Mouse (Mus musculus) liver, embryonic 14.5 days (tissue): ENCODE data around the gene C1s1. TPM values are rescaled to one million over a fixed set of nuclear protein-coding genes. Genes with fewer than 3 reads are reported as not detected.
A peak's percentile ranks its signal among the peaks of the same experiment; 100 is the strongest.

Experiments
- ATAC-seq: fragments of 200-750 bp; cut with Nextera tagmentation; 2 replicates; pipeline ENCODE4 v1.8.0; 2017; ENCODE audit warnings: moderate number of reproducible peaks, mild to moderate bottlenecking, moderate library complexity; ENCODE audit not compliant: insufficient read depth
- DNase-seq, 3 experiments: peaks; one replicate each; pipeline ENCODE4 v3.0.0-alpha.2; 2012 to 2013; ENCODE audit warnings: low read depth in 3 of 3, low spot score in 3 of 3
- H3K27ac ChIP-seq: fragments of 300-500 bp; sonication (generic); 2 replicates; pipeline ENCODE4 v1.5.1; 2014; ENCODE audit warnings: moderate library complexity, mild to moderate bottlenecking, control low read depth, inconsistent platforms
- H3K27me3 ChIP-seq: fragments of 300-500 bp; sonication (generic); 2 replicates; pipeline ENCODE4 v1.6.1; 2014; ENCODE audit warnings: mild to moderate bottlenecking, low read length, moderate library complexity; ENCODE audit not compliant: control insufficient read depth, insufficient read depth
- H3K36me3 ChIP-seq: fragments of 300-500 bp; sonication (generic); replicated peaks from 2 replicates; pipeline ENCODE4 v1.6.1; 2014; ENCODE audit warnings: low read depth; ENCODE audit not compliant: control insufficient read depth, insufficient read depth
- H3K4me1 ChIP-seq, 2 experiments: fragments of 200-500 bp in 1 of 2; fragments of 300-500 bp in 1 of 2; sonication (generic) in 1 of 2; replicated peaks; 2 replicates each; pipeline ENCODE4 v1.6.1; 2012 to 2014; ENCODE audit warnings: antibody characterized with exemption in 1 of 2, inconsistent platforms in 1 of 2, low read length in 1 of 2; ENCODE audit not compliant: control insufficient read depth in 2 of 2, insufficient read depth in 2 of 2
- H3K4me2 ChIP-seq: fragments of 300-500 bp; sonication (generic); 2 replicates; pipeline ENCODE4 v1.6.1; 2014; ENCODE audit warnings: low read depth, mild to moderate bottlenecking, control low read depth, moderate library complexity
- H3K4me3 ChIP-seq, 2 experiments: fragments of 200-500 bp in 1 of 2; fragments of 300-500 bp in 1 of 2; sonication (generic) in 1 of 2; 2 replicates each; pipeline ENCODE4 v1.5.1; 2012 to 2014; ENCODE audit warnings: low read depth in 2 of 2, low read length in 2 of 2, mild to moderate bottlenecking in 2 of 2, control low read depth in 1 of 2, inconsistent platforms in 1 of 2, moderate library complexity in 1 of 2; ENCODE audit not compliant: insufficient read depth in 1 of 2
- H3K9ac ChIP-seq: fragments of 300-500 bp; sonication (generic); replicated peaks from 2 replicates; pipeline ENCODE4 v1.6.1; 2014; ENCODE audit warnings: mild to moderate bottlenecking, control low read depth, moderate library complexity
- H3K9me3 ChIP-seq: fragments of 300-500 bp; sonication (generic); 2 replicates; pipeline ENCODE4 v1.6.1; 2016; ENCODE audit warnings: low read length, mixed read lengths; ENCODE audit not compliant: control insufficient read depth
- CTCF ChIP-seq: IDR thresholded peaks from 2 replicates; pipeline ENCODE4 v1.5.1; 2016; ENCODE audit warnings: antibody characterized with exemption, low read depth, control low read depth
- EP300 ChIP-seq: IDR thresholded peaks from 2 replicates; pipeline ENCODE4 v1.6.1; 2016; ENCODE audit warnings: antibody characterized with exemption, low read depth
- WGBS: fragments of 180-500 bp; shearing (Covaris S2); extraction: QIAGEN DNeasy Blood & Tissue Kit; methylation state at CpG from one replicate; pipeline ENCODE4 v1.1.7; 2014; ENCODE audit not compliant: insufficient replicate concordance; 5-methylcytosine and 5-hydroxymethylcytosine counted together
- polyA plus RNA-seq, 2 experiments: library from polyadenylated mRNA; depleted of rRNA in 1 of 2; stranded (reverse) in 1 of 2; unstranded in 1 of 2; fragments of >200 nt; fragmentation: Nextera tagmentation in 1 of 2; extraction: Ambion mirVana in 1 of 2; gene quantifications; 2 replicates each; pipeline versions ENCODE4 v1.2.1 to v1.2.3; 2012 to 2014

C1s1 gene
- polyA plus RNA-seq, 2 experiments = 23.9 to 40.9 TPM

GRCm38 (mm10) chr6:124481571-124481970 lies 60.6 kb downstream of the C1s1 start:
- no peaks in the 10 kb centered on the region for H3K9me3 ChIP-seq
- peak in 1 of 3 experiments; percentile 37 for DNase-seq
- no peak overlapping the region for H3K27ac ChIP-seq
- H3K4me3 ChIP-seq = no peak overlapping the region
- ATAC-seq = peak; percentile 51
- TF ChIP-seq EP300 (no peak), CTCF (peak; percentile 66)
- no peaks in the 10 kb centered on the region for H3K36me3 ChIP-seq
- H3K4me2 ChIP-seq = no peak overlapping the region
- H3K27me3 ChIP-seq = no peaks in the 10 kb centered on the region
- peaks cover 7 to 25% of the 10 kb centered on the region in 2 experiments for H3K4me1 ChIP-seq
- H3K9ac ChIP-seq = no peak overlapping the region
- WGBS = 23% methylated on average over 6 of the region's 6 CpGs

Other genes starting within 250 kb of the C1s1 start
- gene Cd163, start 237.7 kb downstream of the C1s1 start, polyA plus RNA-seq (2012; rRNA removed) = 0.02 and 0.03 TPM in 2 replicates
- gene Cd163, start 237.7 kb downstream of the C1s1 start, polyA plus RNA-seq (2014; fragmentation: Nextera tagmentation; extraction: Ambion mirVana) = 0.04 and 0.06 TPM in 2 replicates
- gene Pex5, start 127.3 kb downstream of the C1s1 start, polyA plus RNA-seq (2012; rRNA removed) = 9.1 and 12.5 TPM in 2 replicates
- gene Pex5, start 127.3 kb downstream of the C1s1 start, polyA plus RNA-seq (2014; fragmentation: Nextera tagmentation; extraction: Ambion mirVana) = 14.2 and 16.7 TPM in 2 replicates
- 2.5 and 3.0 TPM in 2 replicates for gene Clstn3, start 77.6 kb downstream of the C1s1 start, polyA plus RNA-seq (2012; rRNA removed)
- 1.7 and 2.4 TPM in 2 replicates for gene Clstn3, start 77.6 kb downstream of the C1s1 start, polyA plus RNA-seq (2014; fragmentation: Nextera tagmentation; extraction: Ambion mirVana)
- 3.8 and 3.9 TPM in 2 replicates for gene C1rl, start 49.2 kb downstream of the C1s1 start, polyA plus RNA-seq (2012; rRNA removed)
- 7.3 and 7.6 TPM in 2 replicates for gene C1rl, start 49.2 kb downstream of the C1s1 start, polyA plus RNA-seq (2014; fragmentation: Nextera tagmentation; extraction: Ambion mirVana)
- 4.8 and 7.8 TPM in 2 replicates for gene C1ra, start 30.0 kb downstream of the C1s1 start, polyA plus RNA-seq (2012; rRNA removed)
- gene C1ra, start 30.0 kb downstream of the C1s1 start, polyA plus RNA-seq (2014; fragmentation: Nextera tagmentation; extraction: Ambion mirVana) = 8.6 and 10.7 TPM in 2 replicates
- gene C1rb, start 27.9 kb upstream of the C1s1 start, polyA plus RNA-seq (2012; rRNA removed) = not detected in 2 replicates
- gene C1rb, start 27.9 kb upstream of the C1s1 start, polyA plus RNA-seq (2014; fragmentation: Nextera tagmentation; extraction: Ambion mirVana) = not detected in 2 replicates
- 0.01 TPM in 1 of 2 replicates, not detected in the other for gene C1s2, start 93.7 kb upstream of the C1s1 start, polyA plus RNA-seq (2012; rRNA removed)
- gene C1s2, start 93.7 kb upstream of the C1s1 start, polyA plus RNA-seq (2014; fragmentation: Nextera tagmentation; extraction: Ambion mirVana) = not detected in 2 replicates
- gene Lpcat3, start 120.7 kb upstream of the C1s1 start, polyA plus RNA-seq (2012; rRNA removed) = 61.4 and 65.7 TPM in 2 replicates
- gene Lpcat3, start 120.7 kb upstream of the C1s1 start, polyA plus RNA-seq (2014; fragmentation: Nextera tagmentation; extraction: Ambion mirVana) = 64.2 and 67.0 TPM in 2 replicates
- 91.1 and 103 TPM in 2 replicates for gene Emg1, start 169.8 kb upstream of the C1s1 start, polyA plus RNA-seq (2012; rRNA removed)
- 147 and 162 TPM in 2 replicates for gene Emg1, start 169.8 kb upstream of the C1s1 start, polyA plus RNA-seq (2014; fragmentation: Nextera tagmentation; extraction: Ambion mirVana)
- gene Phb2, start 170.0 kb upstream of the C1s1 start, polyA plus RNA-seq (2012; rRNA removed) = 101 and 124 TPM in 2 replicates
- gene Phb2, start 170.0 kb upstream of the C1s1 start, polyA plus RNA-seq (2014; fragmentation: Nextera tagmentation; extraction: Ambion mirVana) = 210 and 240 TPM in 2 replicates
- gene Ptpn6, start 196.4 kb upstream of the C1s1 start, polyA plus RNA-seq (2012; rRNA removed) = 14.3 and 17.9 TPM in 2 replicates
- 26.6 and 28.4 TPM in 2 replicates for gene Ptpn6, start 196.4 kb upstream of the C1s1 start, polyA plus RNA-seq (2014; fragmentation: Nextera tagmentation; extraction: Ambion mirVana)
- 27.9 and 50.2 TPM in 2 replicates for gene Grcc10, start 199.0 kb upstream of the C1s1 start, polyA plus RNA-seq (2012; rRNA removed)
- gene Grcc10, start 199.0 kb upstream of the C1s1 start, polyA plus RNA-seq (2014; fragmentation: Nextera tagmentation; extraction: Ambion mirVana) = 74.0 and 80.0 TPM in 2 replicates
- gene Gm45234, start 213.7 kb upstream of the C1s1 start, polyA plus RNA-seq (2012; rRNA removed) = 0.37 TPM in 1 of 2 replicates, not detected in the other
- not detected in 2 replicates for gene Gm45234, start 213.7 kb upstream of the C1s1 start, polyA plus RNA-seq (2014; fragmentation: Nextera tagmentation; extraction: Ambion mirVana)
- gene Atn1, start 214.2 kb upstream of the C1s1 start, polyA plus RNA-seq (2012; rRNA removed) = 2.5 and 2.8 TPM in 2 replicates
- 0.58 and 1.5 TPM in 2 replicates for gene Atn1, start 214.2 kb upstream of the C1s1 start, polyA plus RNA-seq (2014; fragmentation: Nextera tagmentation; extraction: Ambion mirVana)
- 0.47 and 0.50 TPM in 2 replicates for gene Eno2, start 227.3 kb upstream of the C1s1 start, polyA plus RNA-seq (2012; rRNA removed)
- 0.09 TPM in 1 of 2 replicates, not detected in the other for gene Eno2, start 227.3 kb upstream of the C1s1 start, polyA plus RNA-seq (2014; fragmentation: Nextera tagmentation; extraction: Ambion mirVana)
- 0.09 TPM in 1 of 2 replicates, not detected in the other for gene Lrrc23, start 237.4 kb upstream of the C1s1 start, polyA plus RNA-seq (2012; rRNA removed)
- not detected in 2 replicates for gene Lrrc23, start 237.4 kb upstream of the C1s1 start, polyA plus RNA-seq (2014; fragmentation: Nextera tagmentation; extraction: Ambion mirVana)